Mouse (Mus musculus) ZHBTc4 (cell line): ENCODE measurements at regions not wholly inside any gene's neighbourhood (a gene's known extent, or its start where the extent isn't known, plus 50 kb on each side); places are given as distances from the start of the nearest gene placed in this dataset.

ENCODE experiments used
- DNase-seq: peaks from one replicate; pipeline ENCODE4 v3.0.0-alpha.2; 2011; ENCODE audit warnings: low read depth, low spot score

- peak; percentile 51 for DNase-seq
These were observed 370.9 kb downstream of the Fam47c start for GRCm38 (mm10) chrX:79108512-79108911.
